Comparison of ENCODE assay signal across 15 mouse cellular contexts in the genomic region with DNA sequence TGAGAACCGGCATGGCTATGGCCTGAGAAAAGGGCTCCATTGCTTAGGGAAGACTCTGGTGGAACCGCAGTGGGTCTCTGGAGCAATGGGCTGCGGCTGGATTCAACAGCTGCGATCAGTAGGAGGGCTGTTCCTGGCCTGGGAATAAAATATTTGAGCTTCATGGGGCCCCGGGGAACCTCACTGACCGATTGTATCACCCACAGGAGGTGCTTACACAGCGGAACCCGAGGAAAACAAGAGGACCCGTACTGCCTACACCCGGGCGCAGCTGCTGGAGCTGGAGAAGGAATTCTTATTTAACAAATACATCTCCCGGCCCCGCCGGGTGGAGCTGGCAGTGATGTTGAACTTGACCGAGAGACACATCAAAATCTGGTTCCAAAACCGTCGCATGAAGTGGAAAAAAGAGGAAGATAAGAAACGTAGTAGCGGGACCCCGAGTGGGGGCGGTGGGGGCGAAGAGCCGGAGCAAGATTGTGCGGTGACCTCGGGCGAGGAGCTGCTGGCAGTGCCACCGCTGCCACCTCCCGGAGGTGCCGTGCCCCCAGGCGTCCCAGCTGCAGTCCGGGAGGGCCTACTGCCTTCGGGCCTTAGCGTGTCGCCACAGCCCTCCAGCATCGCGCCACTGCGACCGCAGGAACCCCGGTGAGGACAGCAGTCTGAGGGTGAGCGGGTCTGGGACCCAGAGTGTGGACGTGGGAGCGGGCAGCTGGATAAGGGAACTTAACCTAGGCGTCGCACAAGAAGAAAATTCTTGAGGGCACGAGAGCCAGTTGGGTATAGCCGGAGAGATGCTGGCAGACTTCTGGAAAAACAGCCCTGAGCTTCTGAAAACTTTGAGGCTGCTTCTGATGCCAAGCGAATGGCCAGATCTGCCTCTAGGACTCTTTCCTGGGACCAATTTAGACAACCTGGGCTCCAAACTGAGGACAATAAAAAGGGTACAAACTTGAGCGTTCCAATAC. TPM values are rescaled to one million over a fixed set of nuclear protein-coding genes. Genes with fewer than 3 reads are reported as not detected.
DNase-seq lines count a peak whose midpoint lies in the region; ATAC-seq lines count a peak whose summit lies in the region.
"Had no signal": no experiment of that assay in that cellular context is flagged by ENCODE, and none has a peak within 500 bp of the region (broad histone marks: within the 10 kb centered on the region; RNA-seq: fewer than 3 reads in every experiment).

No protein-coding gene starts in this region.

- peaks cover 96% of the 10 kb centered on the region for H3K27me3 ChIP-seq in neural tube, embryonic 12.5 days (replicated peaks)

- DNase-seq in kidney, postnatal 4 days, result peak; percentile 17 to 41
- no peak for DNase-seq in kidney, postnatal 14 days
- peak; percentile 40 for DNase-seq in R1 (ENCODE audit: low read depth, low spot score)
- no peak for DNase-seq in right cerebral cortex, adult 2 months (ENCODE audit: low spot score in 2 of 2)
- DNase-seq in adrenal gland, postnatal 14 days, result no peak
- DNase-seq: adrenal gland, postnatal 10 days; heart, adult 18-20 months; kidney, adult 11 months; thymus, postnatal 25 days had no signal

- ATAC-seq in hematopoietic stem cell, adult 5-6 weeks (replicated peaks in 1 of 2; ENCODE audit: insufficient read depth in 1 of 2, low FRiP score in 2 of 2, low TSS enrichment in 1 of 2, low read depth in 1 of 2, poor library complexity in 2 of 2, severe bottlenecking in 2 of 2), result peak; percentile 27 to 39
- ATAC-seq in neural tube, embryonic 12.5 days (ENCODE audit: low FRiP score, low read depth), result no peak

- no peak overlapping the region for H3K9ac ChIP-seq in neural tube, embryonic 12.5 days
- H3K9ac ChIP-seq: liver, embryonic 15.5 days had no signal

- H3K27ac ChIP-seq in neural tube, embryonic 12.5 days, result no peak overlapping the region
- H3K27ac ChIP-seq: left cerebral cortex, adult 2 months; liver, embryonic 15.5 days; macrophage had no signal

- no peaks in the 10 kb centered on the region for H3K36me3 ChIP-seq in neural tube, embryonic 12.5 days
- H3K36me3 ChIP-seq: liver, embryonic 15.5 days had no signal

- H3K4me3 ChIP-seq in neural tube, embryonic 12.5 days, result no peak overlapping the region
- H3K4me3 ChIP-seq: left cerebral cortex, adult 2 months; liver, embryonic 15.5 days had no signal

- H3K4me2 ChIP-seq in neural tube, embryonic 12.5 days (replicated peaks), result 0 out of 2 replicates have a peak overlapping the region, but pooled peaks have one; percentile 2
- H3K4me2 ChIP-seq: liver, embryonic 15.5 days had no signal

- H3K4me1 ChIP-seq in neural tube, embryonic 12.5 days, result 0 out of 2 replicates have a peak, but pooled peaks cover 5% of the 10 kb centered on the region
- H3K4me1 ChIP-seq: liver, embryonic 15.5 days had no signal

- WGBS in neural tube, embryonic 12.5 days, result 1% methylated on average over 48 of the region's 48 CpGs

- H3K9me3 ChIP-seq in neural tube, embryonic 12.5 days, result no peaks in the 10 kb centered on the region
- H3K9me3 ChIP-seq: liver, embryonic 15.5 days had no signal

RNA-seq across cellular contexts. Expression of a gene that starts 4.7 kb away (rescaled TPM):
- not detected in 2 replicates for total RNA-seq in hematopoietic stem cell, adult 5-6 weeks (2017)
- polyA plus RNA-seq in neural tube, embryonic 12.5 days (2016; fragmentation: Nextera tagmentation; extraction: Ambion mirVana), result not detected in 2 replicates
- total RNA-seq in adrenal gland, postnatal 14 days (2021), result not detected in 2 replicates
- total RNA-seq: adrenal gland, postnatal 10 days; heart, adult 18-20 months; left cerebral cortex, adult 2 months had no signal
- polyA plus RNA-seq: heart, postnatal 0 days; liver, embryonic 15.5 days; macrophage had no signal

RNA-seq across cellular contexts. Expression of a gene that starts 32.6 kb away (rescaled TPM):
- 0.74 TPM in 1 of 2 replicates, not detected in the other for total RNA-seq in hematopoietic stem cell, adult 5-6 weeks (2017)
- polyA plus RNA-seq in neural tube, embryonic 12.5 days (2016; fragmentation: Nextera tagmentation; extraction: Ambion mirVana), result not detected in 2 replicates
- not detected in 2 replicates for total RNA-seq in adrenal gland, postnatal 14 days (2021)
- total RNA-seq: adrenal gland, postnatal 10 days; heart, adult 18-20 months; left cerebral cortex, adult 2 months had no signal
- polyA plus RNA-seq: heart, postnatal 0 days; liver, embryonic 15.5 days; macrophage had no signal

RNA-seq across cellular contexts. Expression of a gene that starts 47.8 kb away (rescaled TPM):
- not detected in 2 replicates for total RNA-seq in hematopoietic stem cell, adult 5-6 weeks (2017)
- not detected in 2 replicates for polyA plus RNA-seq in neural tube, embryonic 12.5 days (2016; fragmentation: Nextera tagmentation; extraction: Ambion mirVana)
- 1.2 and 12.9 TPM in 2 replicates for total RNA-seq in adrenal gland, postnatal 14 days (2021)
- total RNA-seq: heart, adult 18-20 months; left cerebral cortex, adult 2 months had no signal
- polyA plus RNA-seq: heart, postnatal 0 days; macrophage had no signal

Comparison
In these comparisons a context has a peak if more than half of its experiments do, and no peak if none do; other contexts are left out.
1. DNase-seq: peak in kidney, postnatal 4 days (2 of 2) and R1 (single experiment); none in kidney, postnatal 14 days (single experiment), right cerebral cortex, adult 2 months (0 of 2) and adrenal gland, postnatal 14 days (single experiment).